Mouse (Mus musculus) left cerebral cortex, postnatal 14 days (tissue): Measurements from ENCODE around the gene Pdik1l. TPM values are rescaled to one million over a fixed set of nuclear protein-coding genes. Genes with fewer than 3 reads are reported as not detected.
"Not testable (repeated sequence)": the region's sequence is repeated elsewhere in the genome, so short reads cannot be mapped to it uniquely, and the experiment has no call there.

ENCODE experiments used
- DNase-seq, 2 experiments: peaks; one replicate each; pipeline ENCODE4 v3.0.0; 2021 to 2022; ENCODE audit warnings: low spot score in 2 of 2, mixed read lengths in 1 of 2
- intact Hi-C: fragments of 180-260 bp; cut with DNase I; formaldehyde crosslinking; loops from one replicate; pipeline ENCODE4 v1.15.1; 2025
- total RNA-seq, 2 experiments: library from RNA; stranded (reverse); gene quantifications; 2 replicates each; pipeline ENCODE4 v1.2.3; 2021

Gene Pdik1l
- total RNA-seq, 2 experiments from 2014 or later: 16.1 to 16.4 TPM

GRCm38 (mm10) chr4:134269622-134270021, 18.1 kb downstream of the Pdik1l start:
- intact Hi-C loops, DNase-seq: not testable (repeated sequence)

- DNase-seq: no peak
- intact Hi-C loops: no loop called here
These were observed 19.5 kb downstream of the Pdik1l start for GRCm38 (mm10) chr4:134268102-134268655.

GRCm38 (mm10) chr4:134265860-134266585, 21.7 kb downstream of the Pdik1l start:
- DNase-seq: no peak
- intact Hi-C loops: no loop called here

GRCm38 (mm10) chr4:134263191-134263590, 24.5 kb downstream of the Pdik1l start:
- intact Hi-C loops: no loop called here
- DNase-seq: peak; percentile 52 to 56

DNA sequence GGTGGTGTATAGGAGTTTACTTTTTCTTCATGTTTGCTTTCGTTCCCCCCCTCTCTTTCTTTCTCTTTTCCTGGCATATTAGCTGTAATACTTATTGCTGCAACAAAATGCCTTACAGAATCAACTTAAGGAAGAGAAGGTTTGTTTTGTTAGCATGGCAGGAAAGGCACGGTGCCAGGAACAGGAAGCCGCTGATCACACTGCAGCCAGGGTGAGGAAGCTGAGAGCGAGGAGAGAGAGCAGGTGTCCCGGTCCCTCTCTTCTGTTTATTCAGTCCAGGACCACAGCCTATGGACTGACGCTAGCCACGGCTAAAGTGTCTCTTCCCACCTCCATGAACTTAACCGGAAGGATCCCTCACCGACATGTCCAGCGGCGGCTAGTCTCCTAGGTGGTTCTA, 29.3 kb downstream of the Pdik1l start:
- DNase-seq: no peak

GRCm38 (mm10) chr4:134257198-134258009, 30.3 kb downstream of the Pdik1l start:
- no peak for DNase-seq

More for the DNA sequence above, 29.3 kb downstream of the Pdik1l start:
- intact Hi-C loops: no loop called here

GRCm38 (mm10) chr4:134256407-134257197, 31.1 kb downstream of the Pdik1l start:
- DNase-seq: no peak
- intact Hi-C loops: no loop called here

More at GRCm38 (mm10) chr4:134257198-134258009, 30.3 kb downstream of the Pdik1l start:
- intact Hi-C loops: no loop called here

GRCm38 (mm10) chr4:134255854-134256253, 31.8 kb downstream of the Pdik1l start:
- DNase-seq: no peak
- intact Hi-C loops: no loop called here

DNA sequence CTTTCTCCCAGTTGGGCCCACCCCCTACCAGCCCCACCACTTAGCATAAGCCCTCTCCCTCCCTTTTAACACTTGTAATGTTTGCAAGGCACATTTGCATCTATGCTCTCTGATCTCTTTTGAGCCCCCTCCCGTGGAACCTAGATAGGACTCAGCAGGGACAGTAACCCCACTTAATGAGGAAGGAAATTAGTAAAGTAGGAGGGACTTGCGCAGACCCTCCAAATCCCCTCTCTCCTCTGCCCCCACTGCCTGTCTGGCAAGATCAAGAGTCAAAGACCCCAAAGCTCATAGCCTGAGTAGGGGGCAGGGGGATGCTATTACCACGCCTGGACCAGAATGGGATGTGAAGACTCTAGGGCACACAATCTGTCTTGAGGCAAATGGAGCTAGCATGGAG, 32.9 kb downstream of the Pdik1l start:
- no peak for DNase-seq
- intact Hi-C loops: loop anchor here (5.0 kb wide), 1 partner anchor 102 kb away; no protein-coding TSS in a partner anchor

GRCm38 (mm10) chr4:134253722-134254324, 33.9 kb downstream of the Pdik1l start, which contains the start of gene Grrp1:
TSS of gene Grrp1 (minus strand) at chr4:134254106.
- intact Hi-C loops: loop anchor here (5.0 kb wide), 1 partner anchor 103 kb away; no protein-coding TSS in a partner anchor
- DNase-seq: peak in 1 of 2 experiments; percentile 17

DNA sequence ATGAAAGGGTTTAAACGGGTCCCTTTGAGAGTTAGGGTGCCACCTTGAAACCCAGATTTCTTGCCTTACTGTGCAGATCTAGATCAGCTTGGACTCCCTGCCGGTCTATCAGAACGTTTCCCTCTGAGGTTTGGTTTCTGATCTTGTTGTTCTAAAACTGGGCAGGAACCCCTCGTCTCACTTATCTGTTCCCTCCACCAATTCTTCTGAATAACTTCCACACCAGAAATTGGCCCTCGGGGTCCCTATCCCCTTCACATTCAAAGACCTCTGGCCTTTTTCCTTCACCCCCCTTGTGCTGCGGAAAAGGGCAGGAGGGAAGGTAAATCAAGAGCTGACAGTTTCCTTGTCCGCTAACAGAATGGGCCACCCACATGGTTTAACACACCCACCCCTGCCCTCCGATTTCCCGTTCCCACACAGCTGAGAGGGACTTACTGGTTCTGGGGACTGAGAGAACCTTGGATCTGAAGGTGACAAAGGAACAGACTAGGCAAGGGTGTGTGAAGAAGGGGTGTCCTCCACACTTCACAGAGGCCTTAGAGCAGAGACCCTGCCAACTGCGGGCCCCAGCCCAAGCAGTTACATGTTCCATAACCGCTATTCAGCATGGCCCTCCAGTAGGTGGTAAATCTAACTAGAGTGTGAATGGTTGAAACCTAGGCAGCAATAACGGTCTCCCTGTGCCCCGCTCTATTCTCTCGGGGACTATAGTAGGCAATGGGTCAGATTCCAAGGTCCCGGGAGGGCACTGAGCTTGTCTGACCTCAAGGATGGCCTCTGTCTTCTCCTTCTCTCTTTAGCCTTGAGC, 34.6 kb downstream of the Pdik1l start:
- intact Hi-C loops: loop anchor here (5.0 kb wide), 1 partner anchor 104 kb away; no protein-coding TSS in a partner anchor

DNA sequence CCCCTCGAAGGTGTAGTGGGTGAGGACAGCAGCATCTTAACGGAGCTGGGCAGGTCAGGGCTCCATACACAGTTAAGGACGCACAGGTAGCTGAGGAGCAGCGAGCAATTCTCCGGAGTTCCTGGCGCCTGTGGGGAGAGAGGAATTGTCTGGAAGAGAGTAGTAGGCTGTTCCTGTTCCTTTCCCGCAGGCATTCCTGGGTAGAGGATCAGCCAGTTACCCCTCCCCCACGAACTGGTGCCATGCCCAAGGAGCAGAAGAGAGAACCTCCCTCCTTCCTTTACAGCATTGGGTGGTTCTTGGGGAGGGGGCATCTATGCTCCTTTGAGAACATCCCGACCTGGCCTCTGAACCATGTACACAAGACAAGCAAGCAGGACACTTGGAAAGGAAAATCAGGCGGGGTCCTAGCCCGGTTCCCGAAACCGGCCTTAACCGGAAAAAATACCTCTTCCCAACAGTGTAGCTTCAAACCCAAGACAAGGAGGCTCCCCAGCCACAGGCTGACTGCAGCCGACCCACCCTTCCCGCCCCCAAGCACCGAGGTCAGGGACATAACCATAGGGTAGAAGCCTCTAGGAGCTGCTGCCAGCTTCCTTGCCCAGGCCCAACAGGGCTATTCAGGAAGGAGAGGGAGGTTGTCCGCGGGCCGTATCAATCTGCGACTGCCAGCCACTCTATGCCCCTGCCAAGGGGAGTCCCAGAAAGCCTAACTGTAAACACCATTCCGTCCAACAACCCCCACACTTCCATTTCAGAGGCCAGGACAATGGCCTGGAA, 35.4 kb downstream of the Pdik1l start:
- DNase-seq: peak in 1 of 2 experiments; percentile 14
- intact Hi-C loops: loop anchor here (5.0 kb wide), 1 partner anchor 105 kb away; no protein-coding TSS in a partner anchor

More for the DNA sequence above, 34.6 kb downstream of the Pdik1l start:
- no peak for DNase-seq

- peak; percentile 70 to 72 for DNase-seq
- intact Hi-C loops: loop anchor here (5.0 kb wide), 1 partner anchor 106 kb away; no protein-coding TSS in a partner anchor
These were observed 36.2 kb downstream of the Pdik1l start for GRCm38 (mm10) chr4:134251241-134252130.

DNA sequence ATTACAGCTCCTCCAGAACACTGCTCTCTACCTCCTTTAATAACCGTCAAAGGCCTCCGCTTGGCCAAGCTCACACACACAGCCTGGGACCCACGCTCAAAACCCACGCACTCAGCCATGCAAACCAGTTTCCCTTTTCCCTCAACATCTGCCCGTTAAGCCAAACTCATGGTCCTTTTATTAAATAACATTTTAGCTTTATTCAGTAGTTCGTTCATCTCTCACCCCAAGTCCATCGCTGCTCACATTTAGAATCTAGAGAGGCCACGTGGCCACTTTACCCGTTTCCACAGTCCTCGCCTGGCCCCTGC, 36.8 kb downstream of the Pdik1l start:
- intact Hi-C loops: loop anchor here (5.0 kb wide), 1 partner anchor 106 kb away; no protein-coding TSS in a partner anchor
- no peak for DNase-seq

- DNase-seq: no peak
- intact Hi-C loops: loop anchor here (5.0 kb wide), 1 partner anchor 107 kb away; no protein-coding TSS in a partner anchor
These were observed 37.4 kb downstream of the Pdik1l start for GRCm38 (mm10) chr4:134250116-134250929.
